Mouse (Mus musculus) megakaryocyte, embryonic 14.5 days (primary cell): Measurements from ENCODE around the gene Clcn1.

Source experiments
- FLI1 ChIP-seq: IDR thresholded peaks from 2 replicates; pipeline ENCODE4 v1.6.1; 2012; ENCODE audit warnings: low read length, inconsistent platforms, mixed read lengths
- GATA1 ChIP-seq: IDR thresholded peaks from 3 replicates; pipeline ENCODE4 v1.6.1; 2012; ENCODE audit warnings: mixed read lengths, low read length, inconsistent platforms, borderline replicate concordance

DNA sequence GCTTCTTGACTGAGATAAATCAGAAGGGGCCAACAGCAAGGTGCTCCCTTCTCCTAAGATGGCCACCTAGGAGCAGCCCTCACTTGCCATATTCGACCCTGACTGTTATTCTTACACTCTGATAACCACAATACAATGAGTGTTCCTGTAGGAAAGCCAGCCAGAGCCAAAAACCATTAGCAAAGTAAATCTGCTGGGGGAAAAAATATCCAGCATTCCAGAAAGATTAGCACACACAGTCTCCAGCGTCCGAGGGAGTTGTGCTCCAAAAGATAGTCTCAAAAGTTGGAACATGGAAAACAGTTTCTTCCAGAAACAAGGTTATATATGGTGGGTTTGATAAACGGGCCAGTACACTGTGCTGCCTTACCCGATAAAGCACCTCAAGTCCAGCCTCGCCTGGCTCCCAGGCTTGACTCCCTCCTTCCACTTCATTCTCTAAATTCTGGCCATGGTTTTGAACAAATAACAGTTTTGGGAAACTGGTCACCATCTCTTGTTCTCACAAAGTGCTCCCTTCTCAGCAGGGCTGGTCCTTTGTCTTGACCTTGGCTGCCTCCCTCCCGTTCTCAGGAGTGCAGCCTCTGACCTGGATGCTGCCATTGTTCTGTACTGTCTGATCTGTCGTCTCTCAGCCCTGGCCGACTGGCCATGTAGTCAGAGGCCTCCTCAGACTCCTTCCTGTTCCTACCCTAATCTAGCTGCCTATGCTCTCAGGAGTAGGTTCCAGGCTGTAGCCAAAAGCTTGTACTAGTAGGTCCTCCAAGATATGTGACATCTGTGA, 73.1 kb downstream of the Clcn1 start:
- no peak for TF ChIP-seq FLI1
- TF ChIP-seq GATA1: no peak
